Mouse (Mus musculus) macrophage (primary cell): ENCODE data around the gene Mindy3. TPM values are rescaled to one million over a fixed set of nuclear protein-coding genes. Genes with fewer than 3 reads are reported as not detected.

Source experiments
- H3K27ac ChIP-seq: fragments of 350-480 bp; formaldehyde crosslinking; 2 replicates; pipeline ENCODE4 v1.9.0; 2021
- H3K36me3 ChIP-seq: fragments of 350-480 bp; formaldehyde crosslinking; 2 replicates; pipeline ENCODE4 v1.9.0; 2021; ENCODE audit errors: inconsistent target
- H3K4me3 ChIP-seq: fragments of 350-480 bp; formaldehyde crosslinking; 2 replicates; pipeline ENCODE4 v1.9.0; 2021; ENCODE audit errors: inconsistent target
- H3K79me2 ChIP-seq: fragments of 350-480 bp; formaldehyde crosslinking; 2 replicates; pipeline ENCODE4 v1.9.0; 2021; ENCODE audit errors: inconsistent target
- WGBS: methylation state at CpG from one replicate; pipeline ENCODE4 v1.1.7; 2026; ENCODE audit warnings: inconsistent platforms; ENCODE audit not compliant: missing documents; 5-methylcytosine and 5-hydroxymethylcytosine counted together
- polyA plus RNA-seq: library from polyadenylated mRNA; stranded (reverse); fragments of 250-400 nt; gene quantifications from 3 replicates; pipeline ENCODE4 v1.2.4, GENCODE M21; 2018; ENCODE audit warnings: inconsistent platforms

The Mindy3 gene
- polyA plus RNA-seq, 1 experiment from 2014 or later, result 37.1 TPM

- Histone ChIP-seq H3K27ac (no peak overlapping the region), H3K36me3 (no peaks in the 10 kb centered on the region), H3K4me3 (no peak overlapping the region), H3K79me2 (no peaks in the 10 kb centered on the region)
- WGBS, result 94% methylated on average over 9 of the region's 9 CpGs
These were observed 114.1 kb downstream of the Mindy3 start for GRCm38 (mm10) chr2:12305064-12305650.

- peak within 1 kb of the TSS; percentile 31 for H3K4me3 ChIP-seq
- 4% methylated on average over 51 of the region's 56 CpGs for WGBS
- H3K79me2 ChIP-seq, result no peaks in the 10 kb centered on the region
- H3K36me3 ChIP-seq, result no peaks in the 10 kb centered on the region
- H3K27ac ChIP-seq, result no peak within 1 kb of the TSS
These were observed 117.7 kb downstream of the Mindy3 start, which contains the start of gene Itga8 for GRCm38 (mm10) chr2:12301431-12302170. Gene Itga8 (minus strand): TSS chr2:12301922.

- H3K79me2 ChIP-seq, result no peaks in the 10 kb centered on the region
- H3K4me3 ChIP-seq, result no peak overlapping the region
- 86% methylated on average over 15 of the region's 15 CpGs for WGBS
- H3K27ac ChIP-seq, result no peak overlapping the region
- no peaks in the 10 kb centered on the region for H3K36me3 ChIP-seq
These were observed 118.6 kb downstream of the Mindy3 start for GRCm38 (mm10) chr2:12300449-12301228.

GRCm38 (mm10) chr2:12297287-12297686 is 122.0 kb downstream of the Mindy3 start:
- H3K36me3 ChIP-seq, result no peaks in the 10 kb centered on the region
- no peaks in the 10 kb centered on the region for H3K79me2 ChIP-seq
- WGBS, result 91% methylated on average over 5 of the region's 5 CpGs
- H3K27ac ChIP-seq, result no peak overlapping the region
- no peak overlapping the region for H3K4me3 ChIP-seq

Other genes starting within 250 kb of the Mindy3 start
- gene Itga8, start 117.5 kb downstream of the Mindy3 start, polyA plus RNA-seq, result 0.59 to 2.7 TPM (median 0.62 TPM) in 3 replicates